Mouse (Mus musculus) central nervous system, embryonic 18 days (tissue): ENCODE data around the gene Gm6904. TPM values are rescaled to one million over a fixed set of nuclear protein-coding genes. Genes with fewer than 3 reads are reported as not detected.

ENCODE experiments used
- polyA plus RNA-seq: library from polyadenylated mRNA; depleted of rRNA; stranded (reverse); fragments of >200 nt; gene quantifications from 2 replicates; pipeline ENCODE4 v1.2.3, GENCODE M21; 2012; rRNA removed

The Gm6904 gene
- not detected in 2 replicates for polyA plus RNA-seq

GRCm38 (mm10) chr14:59260056-59260455 lies at the start of gene Gm6904:
Gm6904 (minus strand) TSS chr14:59260216.

GRCm38 (mm10) chr14:59297391-59297790 lies 37.4 kb upstream of the Gm6904 start, which contains the start of gene Phf11a:
Phf11a (minus strand) TSS chr14:59297522.

DNA sequence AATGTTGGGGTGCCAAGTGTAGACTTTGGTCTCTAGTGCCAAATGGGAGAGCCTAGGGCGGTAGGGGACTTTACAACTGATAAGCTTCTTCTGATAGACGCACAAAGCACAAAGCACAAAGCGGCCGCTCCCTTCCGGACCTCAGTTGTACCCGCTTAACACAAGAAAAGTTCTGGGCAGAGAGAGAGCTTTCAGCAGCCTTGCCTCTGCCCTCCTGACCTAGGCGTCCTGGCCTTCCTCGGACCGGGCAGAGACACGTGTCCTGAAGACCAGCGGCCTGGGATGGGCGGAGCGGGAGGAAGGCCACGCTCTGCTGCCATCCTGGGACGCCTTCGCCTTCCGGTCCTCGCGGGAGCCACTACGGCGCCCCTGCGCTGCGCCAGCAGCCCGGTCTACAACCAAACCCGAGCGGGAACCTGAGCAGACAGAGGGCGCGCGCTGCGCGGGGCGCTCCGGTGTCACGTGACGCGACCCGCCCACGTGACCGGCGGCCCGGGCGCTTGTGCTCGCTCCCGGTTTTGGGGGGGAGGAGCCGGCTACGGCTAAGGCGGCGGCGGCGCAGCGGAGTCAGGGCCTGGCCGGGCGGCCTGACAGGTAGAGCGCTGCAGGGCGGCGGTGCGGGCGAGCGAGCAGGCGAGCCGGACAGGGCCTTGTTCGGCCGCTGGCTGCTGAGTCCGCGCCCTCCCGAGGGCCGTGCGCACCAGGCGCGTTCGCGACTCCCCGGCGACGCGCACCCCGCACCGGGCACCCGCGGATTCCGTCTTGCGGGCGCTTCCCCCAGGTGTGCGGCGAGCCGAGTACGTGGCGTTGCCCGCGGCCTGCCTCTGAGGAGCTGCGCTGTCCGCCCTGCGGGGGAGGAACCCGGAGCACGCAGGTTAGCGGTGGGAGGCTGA lies 59.1 kb downstream of the Gm6904 start, which contains the start of gene Rcbtb1:
TSS of gene Rcbtb1 (plus strand) at position 499 of the 893 bp plus-strand sequence.

Other genes starting within 250 kb of the Gm6904 start
- not detected in 2 replicates for gene 1700129C05Rik, start 117.3 kb downstream of the Gm6904 start, polyA plus RNA-seq
- gene Gm5142, start 81.5 kb downstream of the Gm6904 start, polyA plus RNA-seq, result not detected in 2 replicates
- gene Rcbtb1, start 59.0 kb downstream of the Gm6904 start, polyA plus RNA-seq, result 43.4 and 44.8 TPM in 2 replicates
- gene Phf11a, start 37.3 kb upstream of the Gm6904 start, polyA plus RNA-seq, result 0.04 and 0.10 TPM in 2 replicates
- 0.17 and 0.29 TPM in 2 replicates for gene Phf11b, start 81.1 kb upstream of the Gm6904 start, polyA plus RNA-seq
- 0.28 and 0.55 TPM in 2 replicates for gene Phf11d, start 105.3 kb upstream of the Gm6904 start, polyA plus RNA-seq
- 0.57 and 0.75 TPM in 2 replicates for gene Phf11c, start 135.2 kb upstream of the Gm6904 start, polyA plus RNA-seq
- 4.2 and 4.9 TPM in 2 replicates for gene Setdb2, start 180.7 kb upstream of the Gm6904 start, polyA plus RNA-seq
- gene Cab39l, start 180.8 kb upstream of the Gm6904 start, polyA plus RNA-seq, result 8.7 and 11.5 TPM in 2 replicates